Mouse (Mus musculus) CH12.LX (cell line): ENCODE results near the gene Carnmt1. TPM values are rescaled to one million over a fixed set of nuclear protein-coding genes. Genes with fewer than 3 reads are reported as not detected.
A peak's percentile ranks its signal among the peaks of the same experiment; 100 is the strongest.

Source experiments
- DNase-seq: peaks from one replicate; pipeline ENCODE4 v3.0.0-alpha.2; 2013; ENCODE audit errors: extremely low read depth
- H3K27ac ChIP-seq: 2 replicates; pipeline ENCODE4 v1.5.1; 2012; ENCODE audit warnings: low read depth, mild to moderate bottlenecking, control low read depth, moderate library complexity; ENCODE audit not compliant: insufficient read depth
- H3K27me3 ChIP-seq: replicated peaks from 2 replicates; pipeline ENCODE3; 2012; ENCODE audit warnings: inconsistent platforms
- H3K36me3 ChIP-seq, 2 experiments: replicated peaks in 1 of 2; 2 replicates each; pipeline versions ENCODE3 to v1.6.1; 2012; ENCODE audit warnings: inconsistent platforms in 1 of 2, low read length in 1 of 2, mild to moderate bottlenecking in 1 of 2, mixed read lengths in 1 of 2, moderate library complexity in 1 of 2; ENCODE audit not compliant: control insufficient read depth in 1 of 2, insufficient read depth in 1 of 2
- H3K4me1 ChIP-seq, 2 experiments: 2 replicates each; pipeline ENCODE4 v1.6.1; 2012; ENCODE audit warnings: inconsistent platforms in 1 of 2, moderate library complexity in 1 of 2; ENCODE audit not compliant: insufficient read depth in 2 of 2, control insufficient read depth in 1 of 2
- H3K4me2 ChIP-seq: 2 replicates; pipeline ENCODE4 v1.6.1; 2012; ENCODE audit warnings: low read depth, mild to moderate bottlenecking, control low read depth; ENCODE audit not compliant: poor library complexity, insufficient read depth, severe bottlenecking
- H3K4me3 ChIP-seq, 3 experiments: fragments of 150-350 bp in 1 of 3; sonication (generic) in 1 of 3; replicated peaks in 1 of 3; 2 replicates each; pipeline versions ENCODE3 to v1.5.1; 2011 to 2012; ENCODE audit warnings: low read depth in 2 of 3, low read length in 2 of 3, mild to moderate bottlenecking in 2 of 3, moderate library complexity in 2 of 3, control low read depth in 1 of 3, improper control_type of control experiment in 1 of 3, inconsistent platforms in 1 of 3, mixed read lengths in 1 of 3; ENCODE audit not compliant: poor library complexity in 1 of 3
- H3K79me2 ChIP-seq: replicated peaks from 2 replicates; pipeline ENCODE4 v1.6.1; 2012; ENCODE audit warnings: mild to moderate bottlenecking, moderate library complexity; ENCODE audit not compliant: control insufficient read depth, poor library complexity, insufficient read depth, severe bottlenecking; ENCODE audit errors: extremely low read depth
- H3K9ac ChIP-seq: 2 replicates; pipeline ENCODE4 v1.6.1; 2012; ENCODE audit warnings: low read depth, mild to moderate bottlenecking, control low read depth, moderate library complexity; ENCODE audit not compliant: insufficient read depth
- H3K9me3 ChIP-seq: replicated peaks from 2 replicates; pipeline ENCODE3; 2012; ENCODE audit warnings: low read length, inconsistent platforms, mixed read lengths
- BHLHE40 ChIP-seq: IDR thresholded peaks from 2 replicates; pipeline ENCODE4 v1.6.1; 2011; ENCODE audit warnings: mild to moderate bottlenecking, low read depth, low read length, improper control_type of control experiment
- CHD2 ChIP-seq: IDR thresholded peaks from 2 replicates; pipeline ENCODE4 v1.6.1; 2011; ENCODE audit warnings: low read length, improper control_type of control experiment
- EP300 ChIP-seq: IDR thresholded peaks from 2 replicates; pipeline ENCODE4 v1.6.1; 2011; ENCODE audit warnings: low read length, improper control_type of control experiment
- ETS1 ChIP-seq: conservative IDR thresholded peaks from 2 replicates; pipeline ENCODE4 v1.6.1; 2012; ENCODE audit warnings: low read depth, mild to moderate bottlenecking, inconsistent platforms, low read length, improper control_type of control experiment, moderate library complexity
- IRF4 ChIP-seq: IDR thresholded peaks from 2 replicates; pipeline ENCODE4 v1.6.1; 2014; ENCODE audit warnings: low read depth, mild to moderate bottlenecking, inconsistent platforms, low read length, improper control_type of control experiment
- JUN ChIP-seq: IDR thresholded peaks from 2 replicates; pipeline ENCODE4 v1.6.1; 2011; ENCODE audit warnings: low read depth, mild to moderate bottlenecking, low read length, improper control_type of control experiment, moderate library complexity; ENCODE audit not compliant: insufficient read depth
- JUND ChIP-seq: conservative IDR thresholded peaks from 2 replicates; pipeline ENCODE4 v1.6.1; 2011; ENCODE audit warnings: low read depth, low read length, improper control_type of control experiment
- MAFK ChIP-seq: IDR thresholded peaks from 2 replicates; pipeline ENCODE4 v1.6.1; 2011; ENCODE audit warnings: low read length, improper control_type of control experiment; ENCODE audit not compliant: insufficient replicate concordance
- MAZ ChIP-seq: IDR thresholded peaks from 2 replicates; pipeline ENCODE4 v1.6.1; 2012; ENCODE audit warnings: low read depth, mild to moderate bottlenecking, inconsistent platforms, low read length, improper control_type of control experiment, moderate library complexity
- MEF2A ChIP-seq: IDR thresholded peaks from 2 replicates; pipeline ENCODE4 v1.6.1; 2014; ENCODE audit warnings: low read depth, mild to moderate bottlenecking, inconsistent platforms, low read length, improper control_type of control experiment, borderline replicate concordance
- MXI1 ChIP-seq: IDR thresholded peaks from 2 replicates; pipeline ENCODE4 v1.6.1; 2011; ENCODE audit warnings: mild to moderate bottlenecking, low read depth, low read length, improper control_type of control experiment
- MYC ChIP-seq: IDR thresholded peaks from 2 replicates; pipeline ENCODE4 v1.6.1; 2011; ENCODE audit warnings: low read depth, mild to moderate bottlenecking, improper control_type of control experiment, low read length
- POLR2A ChIP-seq: IDR thresholded peaks from 2 replicates; pipeline ENCODE4 v1.6.1; 2011; ENCODE audit warnings: low read depth, mild to moderate bottlenecking, improper control_type of control experiment, low read length
- POLR2AphosphoS2 ChIP-seq: IDR thresholded peaks from 2 replicates; pipeline ENCODE4 v1.6.1; 2011; ENCODE audit warnings: low read depth, low read length, improper control_type of control experiment
- RCOR1 ChIP-seq: conservative IDR thresholded peaks from 2 replicates; pipeline ENCODE4 v1.6.1; 2012; ENCODE audit warnings: low read depth, mild to moderate bottlenecking, inconsistent platforms, low read length, improper control_type of control experiment
- TCF12 ChIP-seq: IDR thresholded peaks from 2 replicates; pipeline ENCODE4 v1.6.1; 2014; ENCODE audit warnings: low read depth, mild to moderate bottlenecking, inconsistent platforms, low read length, improper control_type of control experiment
- UBTF ChIP-seq: IDR thresholded peaks from 2 replicates; pipeline ENCODE4 v1.6.1; 2012; ENCODE audit warnings: low read depth, mild to moderate bottlenecking, inconsistent platforms, low read length, improper control_type of control experiment, moderate library complexity
- USF1 ChIP-seq: IDR thresholded peaks from 2 replicates; pipeline ENCODE4 v1.6.1; 2014; ENCODE audit warnings: low read depth, mild to moderate bottlenecking, inconsistent platforms, low read length, improper control_type of control experiment
- ZKSCAN1 ChIP-seq: IDR thresholded peaks from 2 replicates; pipeline ENCODE4 v1.6.1; 2012; ENCODE audit warnings: low read depth, inconsistent platforms, low read length, improper control_type of control experiment, borderline replicate concordance
- ZMIZ1 ChIP-seq: IDR thresholded peaks from 2 replicates; pipeline ENCODE4 v1.6.1; 2012; ENCODE audit warnings: low read depth, mild to moderate bottlenecking, inconsistent platforms, low read length, improper control_type of control experiment
- ZNF384 ChIP-seq: IDR thresholded peaks from 2 replicates; pipeline ENCODE4 v1.6.1; 2012; ENCODE audit warnings: low read depth, low read length, improper control_type of control experiment, inconsistent platforms
- dilution Hi-C: fragments of 300-500 bp; cut with MboI; formaldehyde crosslinking; loops from 2 replicates; pipeline ENCODE4 v1.14.3; 2020; ENCODE audit warnings: low sequenced_read_pairs; ENCODE audit not compliant: extremely low pct_unique_long_range_greater_than_20kb, extremely low pct_ligation_motif_present
- in situ Hi-C: fragments of 300-500 bp; cut with MboI; formaldehyde crosslinking; loops from 3 replicates; pipeline ENCODE4 v1.14.3; 2019; ENCODE audit warnings: low sequenced_read_pairs, low pct_ligation_motif_present, low pct_unique_long_range_greater_than_20kb, mixed read lengths
- polyA plus RNA-seq: library from polyadenylated mRNA; unstranded; fragments of >175 nt; gene quantifications from 2 replicates; pipeline ENCODE4 v1.2.1, GENCODE M21; 2012; ENCODE audit warnings: low read depth; ENCODE audit not compliant: insufficient read length
- total RNA-seq, 2 experiments: library from RNA; depleted of rRNA; stranded (reverse); fragments of 300-350 nt in 1 of 2; fragments of >200 nt in 1 of 2; gene quantifications; 2 replicates each; pipeline ENCODE4 v1.2.3; 2012 to 2014

The Carnmt1 gene
- total and polyA plus RNA-seq, 3 experiments = 17.6 to 47.1 (median 41.7) TPM

DNA sequence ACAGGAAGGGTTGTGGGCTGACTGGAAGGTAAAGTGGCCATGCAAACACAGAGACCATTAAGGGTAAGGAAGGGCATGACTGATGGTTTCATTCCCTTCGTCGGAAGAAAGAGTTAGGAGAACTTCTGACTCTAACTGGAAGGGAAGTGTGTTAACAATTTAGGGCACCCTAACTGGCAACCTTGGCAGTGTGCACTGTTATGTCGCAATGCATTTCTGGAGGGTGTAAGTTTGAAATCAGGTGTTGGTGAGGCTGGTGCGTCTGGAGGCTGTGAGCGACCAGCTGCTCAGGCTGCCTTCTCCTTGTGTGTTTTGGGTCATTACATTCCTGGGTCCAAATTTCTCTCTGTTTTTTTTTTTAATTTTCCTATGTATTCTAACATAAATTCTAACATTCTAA lies 73.4 kb downstream of the Carnmt1 start:
- Histone ChIP-seq H3K36me3 (no peaks in the 10 kb centered on the region), H3K4me3 (no peak overlapping the region), H3K4me1 (peaks cover 15 to 34% of the 10 kb centered on the region in 2 experiments; a peak in 3 of 4 replicates), H3K27ac (no peak overlapping the region), H3K9ac (no peak overlapping the region), H3K9me3 (no peaks in the 10 kb centered on the region), H3K27me3 (no peaks in the 10 kb centered on the region), H3K4me2 (no peak overlapping the region), H3K79me2 (no peaks in the 10 kb centered on the region)
- in situ Hi-C loops = no loop called here
- dilution Hi-C loops = no loop called here
- DNase-seq = no peak
- TF ChIP-seq MAFK (no peak), UBTF (no peak)

DNA sequence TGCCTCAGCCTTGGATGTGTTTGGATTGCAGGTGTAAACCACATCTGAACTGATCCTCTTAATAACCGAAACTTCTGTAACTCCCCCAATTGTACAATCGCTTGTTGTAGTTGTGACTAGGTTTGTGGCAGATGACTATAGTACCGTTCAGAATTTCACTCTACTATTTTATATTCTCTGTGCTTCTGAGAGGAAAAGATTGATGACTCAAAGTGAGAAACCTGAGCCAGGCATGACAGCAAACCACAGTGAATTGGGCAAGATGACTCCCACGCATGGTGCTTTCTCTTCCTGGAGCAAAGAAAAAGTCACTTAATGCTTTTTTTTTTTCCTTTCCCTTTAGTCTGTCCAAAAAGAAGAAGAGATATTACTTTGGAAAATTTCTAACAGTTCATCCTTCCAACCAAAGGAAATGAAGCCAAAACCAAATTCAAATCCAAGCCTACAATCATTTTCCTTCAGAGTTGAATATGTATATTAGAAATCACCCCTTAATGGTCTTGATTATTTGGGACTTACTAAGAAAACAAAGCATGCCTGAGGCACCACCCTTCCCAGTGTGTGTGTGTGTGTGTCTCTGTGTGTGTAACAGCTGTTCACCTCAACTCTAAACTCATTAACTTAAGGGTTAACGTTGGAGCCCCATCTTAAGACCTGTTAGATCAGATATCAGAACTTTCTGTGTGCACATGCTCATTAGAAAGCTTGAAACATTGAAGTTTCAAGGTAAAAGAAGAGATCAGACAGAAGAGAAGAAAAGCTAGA lies 76.2 kb downstream of the Carnmt1 start:
- Histone ChIP-seq H3K27ac (peak overlapping the region; percentile 39; the same call in 1 of the 2 replicates), H3K9me3 (no peaks in the 10 kb centered on the region), H3K36me3 (no peaks in the 10 kb centered on the region), H3K27me3 (no peaks in the 10 kb centered on the region), H3K4me3 (no peak overlapping the region), H3K4me1 (peaks cover 10 to 28% of the 10 kb centered on the region in 2 experiments; a peak in 3 of 4 replicates), H3K4me2 (peak overlapping the region; percentile 47; the same call in 1 of the 2 replicates), H3K79me2 (no peaks in the 10 kb centered on the region), H3K9ac (peak overlapping the region; percentile 8; the same call in 1 of the 2 replicates)
- dilution Hi-C loops = no loop called here
- peak; percentile 71 for TF ChIP-seq MEF2A
- TF ChIP-seq USF1 = no peak
- peak; percentile 49; the same call in 1 of the 2 replicates for TF ChIP-seq MXI1
- TF ChIP-seq JUN = peak; percentile 85
- peak; percentile 94 for TF ChIP-seq ETS1
- peak; percentile 71 for TF ChIP-seq CHD2
- no peak for TF ChIP-seq UBTF
- TF ChIP-seq RCOR1 = peak; percentile 85
- TF ChIP-seq ZKSCAN1 = no peak
- TF ChIP-seq EP300 = peak; percentile 95
- TF ChIP-seq TCF12 = peak; percentile 39; the same call in 1 of the 2 replicates
- TF ChIP-seq POLR2AphosphoS2 = no peak
- peak; percentile 98 for TF ChIP-seq BHLHE40
- TF ChIP-seq IRF4 = peak; percentile 96
- no peak for TF ChIP-seq ZMIZ1
- peak; percentile 77 for TF ChIP-seq MYC
- peak; percentile 82 for TF ChIP-seq MAFK
- peak; percentile 42; the same call in 1 of the 2 replicates for TF ChIP-seq MAZ
- peak; percentile 90 for TF ChIP-seq ZNF384
- peak; percentile 98 for TF ChIP-seq JUND
- TF ChIP-seq POLR2A = no peak
- in situ Hi-C loops = no loop called here
- DNase-seq = peak; percentile 80
